Mouse (Mus musculus) brain, adult 10 weeks (tissue): ENCODE results near the gene Adcyap1. TPM values are rescaled to one million over a fixed set of nuclear protein-coding genes. Genes with fewer than 3 reads are reported as not detected.

ENCODE experiments used
- polyA plus RNA-seq: library from polyadenylated mRNA; stranded (reverse); fragments of 350-450 nt; fragmentation: Illumina TruSeq; extraction: RNeasy Lipid Tissue Mini Kit (QIAGEN cat#74804); gene quantifications from one replicate; pipeline ENCODE4 v1.2.3, GENCODE M21; 2015; ENCODE audit warnings: low read depth, low replicate concordance

Gene Adcyap1
- 22.5 TPM for polyA plus RNA-seq

DNA sequence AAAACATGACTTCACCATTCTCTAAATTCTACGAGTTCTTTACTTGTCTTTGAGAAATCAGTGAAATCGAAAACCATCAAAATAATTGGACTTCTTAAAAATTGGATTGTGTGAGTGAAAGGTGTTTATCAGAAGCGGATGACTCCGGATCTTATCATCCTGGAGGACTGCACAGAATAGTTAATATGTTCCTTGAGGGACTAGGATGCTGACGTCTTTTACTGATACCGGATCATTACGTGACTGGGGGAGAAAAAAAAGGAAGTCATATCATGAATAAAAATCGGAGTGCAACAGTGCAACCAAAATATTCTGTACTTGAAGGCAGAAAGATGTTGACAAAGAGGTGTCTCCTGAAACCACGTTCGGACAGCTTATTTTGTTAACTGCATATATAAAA, at the start of gene Adcyap1:
Gene Adcyap1 (plus strand): TSS at position 301 of the 400 bp plus-strand sequence.

